Mouse (Mus musculus): ENCODE results near the gene Tsc2. TPM values are rescaled to one million over a fixed set of nuclear protein-coding genes. Genes with fewer than 3 reads are reported as not detected.

Tsc2 gene
- total RNA-seq, 2 experiments from 2014 or later, result 28.4 to 49.0 TPM

- peak; percentile 76 for ATAC-seq (replicated peaks; ENCODE audit: low FRiP score, poor library complexity, severe bottlenecking)
Measured at GRCm38 (mm10) chr17:24628646-24629045, 3.8 kb downstream of the Tsc2 start.

GRCm38 (mm10) chr17:24625472-24625871 lies 7.0 kb downstream of the Tsc2 start:
- ATAC-seq (replicated peaks; ENCODE audit: low FRiP score, poor library complexity, severe bottlenecking), result no peak

GRCm38 (mm10) chr17:24617561-24618194 lies 14.8 kb downstream of the Tsc2 start:
- ATAC-seq (replicated peaks; ENCODE audit: low FRiP score, poor library complexity, severe bottlenecking), result peak; percentile 93

GRCm38 (mm10) chr17:24610711-24611110 lies 21.7 kb downstream of the Tsc2 start:
- ATAC-seq (replicated peaks; ENCODE audit: low FRiP score, poor library complexity, severe bottlenecking), result no peak

- ATAC-seq (replicated peaks; ENCODE audit: low FRiP score, poor library complexity, severe bottlenecking), result peak; percentile 86
Measured at GRCm38 (mm10) chr17:24608874-24609273, 23.6 kb downstream of the Tsc2 start.

GRCm38 (mm10) chr17:24608370-24608769 lies 24.1 kb downstream of the Tsc2 start:
- ATAC-seq (replicated peaks; ENCODE audit: low FRiP score, poor library complexity, severe bottlenecking), result no peak; the same call in 1 of the 2 replicates

GRCm38 (mm10) chr17:24604557-24604956 lies 27.9 kb downstream of the Tsc2 start:
- no peak for ATAC-seq (replicated peaks; ENCODE audit: low FRiP score, poor library complexity, severe bottlenecking)

- no peak for ATAC-seq (replicated peaks; ENCODE audit: low FRiP score, poor library complexity, severe bottlenecking)
Measured at GRCm38 (mm10) chr17:24603961-24604360, 28.5 kb downstream of the Tsc2 start.

GRCm38 (mm10) chr17:24600502-24600901 lies 31.9 kb downstream of the Tsc2 start:
- no peak for ATAC-seq (replicated peaks; ENCODE audit: low FRiP score, poor library complexity, severe bottlenecking)

GRCm38 (mm10) chr17:24597989-24598388 lies 34.4 kb downstream of the Tsc2 start:
- ATAC-seq (replicated peaks; ENCODE audit: low FRiP score, poor library complexity, severe bottlenecking), result no peak

- no peak for ATAC-seq (replicated peaks; ENCODE audit: low FRiP score, poor library complexity, severe bottlenecking)
Measured at GRCm38 (mm10) chr17:24596471-24597183, 35.8 kb downstream of the Tsc2 start.

GRCm38 (mm10) chr17:24596073-24596466 lies 36.4 kb downstream of the Tsc2 start:
- ATAC-seq (replicated peaks; ENCODE audit: low FRiP score, poor library complexity, severe bottlenecking), result no peak

GRCm38 (mm10) chr17:24595126-24596072 lies 37.0 kb downstream of the Tsc2 start:
- 0 out of 2 replicates have a peak, but pooled peaks have one; percentile 31 for ATAC-seq (replicated peaks; ENCODE audit: low FRiP score, poor library complexity, severe bottlenecking)

- ATAC-seq (replicated peaks; ENCODE audit: low FRiP score, poor library complexity, severe bottlenecking), result no peak
Measured at GRCm38 (mm10) chr17:24593992-24594890, 38.2 kb downstream of the Tsc2 start.

- no peak for ATAC-seq (replicated peaks; ENCODE audit: low FRiP score, poor library complexity, severe bottlenecking)
Measured at GRCm38 (mm10) chr17:24593248-24593647, 39.2 kb downstream of the Tsc2 start.

- ATAC-seq (replicated peaks; ENCODE audit: low FRiP score, poor library complexity, severe bottlenecking), result no peak
Measured at GRCm38 (mm10) chr17:24591695-24592094, 40.7 kb downstream of the Tsc2 start.

GRCm38 (mm10) chr17:24590943-24591342 lies 41.5 kb downstream of the Tsc2 start:
- ATAC-seq (replicated peaks; ENCODE audit: low FRiP score, poor library complexity, severe bottlenecking), result no peak

GRCm38 (mm10) chr17:24586532-24586931 lies 45.9 kb downstream of the Tsc2 start:
- ATAC-seq (replicated peaks; ENCODE audit: low FRiP score, poor library complexity, severe bottlenecking), result no peak

- no peak for ATAC-seq (replicated peaks; ENCODE audit: low FRiP score, poor library complexity, severe bottlenecking)
Measured at GRCm38 (mm10) chr17:24584520-24584919, 47.9 kb downstream of the Tsc2 start.

Measured in erythroid progenitor cell, adult 5-6 weeks (primary cell).